Mouse (Mus musculus): ENCODE results near the gene Foxp1. TPM values are rescaled to one million over a fixed set of nuclear protein-coding genes. Genes with fewer than 3 reads are reported as not detected.

The Foxp1 gene
- polyA plus RNA-seq, 2 experiments from 2014 or later, result 210 to 217 TPM

- ATAC-seq, result no peak
Measured at GRCm38 (mm10) chr6:99204052-99204779, 318.3 kb downstream of the Foxp1 start.

DNA sequence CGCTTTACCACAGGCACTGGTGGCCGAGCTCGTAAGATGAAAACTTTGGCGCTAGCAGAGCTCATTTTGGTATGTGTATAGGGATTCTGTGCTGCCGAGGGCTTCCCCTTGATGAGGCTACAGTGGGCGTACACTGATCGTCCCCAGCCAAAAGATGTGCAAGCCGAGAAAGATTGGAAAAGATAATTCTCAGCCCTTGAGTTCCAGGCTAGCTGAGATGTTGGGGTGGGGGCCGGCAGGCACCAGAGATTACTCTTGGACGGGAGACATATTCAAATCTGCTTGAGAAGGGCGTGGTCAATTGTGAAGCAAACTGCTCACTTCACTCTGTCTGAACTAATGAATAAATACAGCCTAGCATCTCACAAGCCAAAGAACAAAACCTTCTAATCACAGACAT is 319.3 kb downstream of the Foxp1 start:
- ATAC-seq, result no peak

- no peak for ATAC-seq
Measured at GRCm38 (mm10) chr6:99202781-99203180, 319.7 kb downstream of the Foxp1 start.

DNA sequence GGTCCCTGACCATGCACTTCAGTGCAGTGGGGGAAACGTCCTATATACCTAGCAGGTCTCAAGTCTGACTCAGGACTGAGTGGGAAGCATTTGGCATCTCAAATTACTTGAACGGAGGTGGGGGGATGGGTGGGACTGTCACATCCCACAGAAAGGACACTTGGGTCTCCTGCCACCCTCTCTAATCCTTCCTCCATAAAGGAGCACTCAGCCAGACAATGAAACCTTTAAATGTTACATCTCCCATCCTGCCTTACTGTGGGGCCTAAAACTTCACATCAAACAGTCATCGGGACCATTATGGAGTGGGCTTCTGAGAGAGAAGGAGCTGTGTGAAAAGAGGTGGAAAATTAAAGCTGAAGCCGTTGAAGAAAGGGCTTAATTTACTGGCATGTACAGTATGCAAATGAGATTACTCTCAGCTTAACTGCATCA is 321.2 kb downstream of the Foxp1 start:
- ATAC-seq, result no peak

DNA sequence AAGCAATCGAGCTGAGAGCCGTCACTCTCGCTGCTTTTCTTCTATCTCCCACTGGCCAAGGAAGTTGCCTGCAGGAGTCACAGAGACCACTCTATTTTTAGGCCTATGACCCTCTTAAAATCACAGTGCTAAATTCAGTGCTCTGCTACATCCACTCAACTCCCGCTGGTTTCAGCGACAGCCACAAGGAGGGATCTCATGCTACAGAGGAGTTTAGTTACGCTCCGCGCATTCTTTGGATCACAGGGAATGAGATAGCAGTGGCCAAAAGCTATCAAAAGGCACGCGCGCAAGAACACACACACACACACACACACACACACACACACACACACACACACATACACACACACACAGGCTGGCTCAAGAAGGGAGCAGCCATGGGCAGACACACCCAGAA is 321.9 kb downstream of the Foxp1 start:
- ATAC-seq, result no peak

DNA sequence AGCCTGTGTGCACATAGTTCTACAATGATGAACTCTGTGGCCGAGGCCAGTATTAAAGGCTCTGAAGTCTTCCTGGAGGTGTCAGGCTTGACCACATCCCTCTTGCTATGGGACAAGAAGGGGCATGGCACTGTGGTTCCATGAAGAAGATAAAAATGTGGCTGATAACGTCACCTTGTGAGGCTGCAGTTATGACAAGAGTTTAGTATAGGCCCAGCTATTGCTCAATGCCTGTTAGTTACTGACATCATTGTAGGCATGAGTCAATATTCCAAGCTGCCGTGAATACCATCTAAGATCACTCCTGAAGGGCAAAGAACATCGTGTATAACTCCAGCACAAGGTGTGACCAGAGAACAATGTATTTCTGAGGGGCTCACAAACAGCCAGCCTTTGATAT is 323.2 kb downstream of the Foxp1 start:
- no peak for ATAC-seq

- no peak for ATAC-seq
Measured at GRCm38 (mm10) chr6:99193697-99194096, 328.8 kb downstream of the Foxp1 start.

DNA sequence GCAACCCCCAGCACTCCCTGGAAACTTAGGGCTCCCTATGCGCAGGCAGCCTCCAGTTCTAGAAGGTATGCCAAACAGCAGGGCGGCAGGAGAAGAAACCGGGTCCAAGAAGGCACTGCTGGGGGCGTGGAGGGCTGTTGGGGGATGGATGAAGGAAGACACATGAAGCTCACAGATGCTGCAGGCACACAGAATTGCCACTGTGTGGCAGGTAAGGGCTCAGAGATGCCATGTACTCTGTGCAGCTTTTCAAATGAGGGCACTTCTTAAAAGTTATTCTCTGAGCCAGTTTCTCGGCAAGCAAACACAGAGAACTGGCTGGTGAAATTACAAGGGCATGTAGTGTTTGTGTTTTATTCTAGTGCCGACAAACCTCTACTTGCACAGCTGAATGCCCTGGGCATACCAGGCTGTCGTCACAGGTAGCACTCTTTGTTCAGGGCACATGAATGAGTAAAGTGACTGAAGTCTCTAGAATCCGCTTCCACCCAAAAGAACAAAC is 330.8 kb downstream of the Foxp1 start:
- no peak for ATAC-seq

DNA sequence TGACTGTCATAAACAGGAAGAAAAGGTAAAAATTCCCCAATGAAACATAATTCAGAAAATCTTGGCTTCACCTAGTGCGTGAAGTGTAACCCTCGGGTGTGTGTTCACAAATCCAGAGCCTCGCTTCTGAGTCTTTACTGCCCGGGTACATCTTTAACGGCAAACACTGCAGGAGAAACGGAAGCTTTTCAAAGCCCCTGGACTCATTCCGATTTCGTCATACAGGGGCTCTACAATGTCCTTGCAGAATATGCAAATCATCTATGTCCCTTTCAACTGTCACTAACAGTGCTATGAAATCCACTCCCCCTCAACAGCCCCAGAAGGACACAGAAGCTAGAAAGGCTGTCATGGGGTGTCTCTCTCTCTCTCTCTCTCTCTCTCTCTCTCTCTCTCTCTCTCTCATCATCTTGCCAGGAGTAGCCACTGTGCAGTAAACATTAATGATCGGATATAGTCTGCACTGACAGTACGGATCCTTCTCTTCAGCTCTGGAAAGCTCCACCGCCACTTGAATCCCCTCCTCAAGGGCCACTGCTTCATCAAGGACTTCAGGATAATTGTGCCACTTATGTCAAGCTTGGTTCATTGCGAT is 331.4 kb downstream of the Foxp1 start:
- ATAC-seq, result no peak

DNA sequence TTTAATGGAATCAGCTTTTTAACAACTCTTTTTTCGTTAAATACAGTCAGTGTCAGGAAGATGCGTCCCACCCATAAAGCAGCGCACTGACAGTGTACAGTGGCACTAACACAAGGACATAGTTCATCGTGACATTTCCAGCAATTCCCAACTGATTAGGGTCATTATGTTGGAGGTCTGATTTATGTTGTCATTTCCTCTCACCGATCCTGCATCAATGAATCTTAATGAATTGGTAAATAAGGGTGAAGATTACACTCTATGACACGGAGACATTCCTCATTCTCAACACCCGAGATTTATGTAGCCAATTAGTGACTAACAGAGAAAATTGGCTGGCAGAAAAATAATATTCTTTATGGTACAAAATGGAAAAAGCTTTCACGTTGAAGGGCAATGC is 332.6 kb downstream of the Foxp1 start:
- ATAC-seq, result no peak

DNA sequence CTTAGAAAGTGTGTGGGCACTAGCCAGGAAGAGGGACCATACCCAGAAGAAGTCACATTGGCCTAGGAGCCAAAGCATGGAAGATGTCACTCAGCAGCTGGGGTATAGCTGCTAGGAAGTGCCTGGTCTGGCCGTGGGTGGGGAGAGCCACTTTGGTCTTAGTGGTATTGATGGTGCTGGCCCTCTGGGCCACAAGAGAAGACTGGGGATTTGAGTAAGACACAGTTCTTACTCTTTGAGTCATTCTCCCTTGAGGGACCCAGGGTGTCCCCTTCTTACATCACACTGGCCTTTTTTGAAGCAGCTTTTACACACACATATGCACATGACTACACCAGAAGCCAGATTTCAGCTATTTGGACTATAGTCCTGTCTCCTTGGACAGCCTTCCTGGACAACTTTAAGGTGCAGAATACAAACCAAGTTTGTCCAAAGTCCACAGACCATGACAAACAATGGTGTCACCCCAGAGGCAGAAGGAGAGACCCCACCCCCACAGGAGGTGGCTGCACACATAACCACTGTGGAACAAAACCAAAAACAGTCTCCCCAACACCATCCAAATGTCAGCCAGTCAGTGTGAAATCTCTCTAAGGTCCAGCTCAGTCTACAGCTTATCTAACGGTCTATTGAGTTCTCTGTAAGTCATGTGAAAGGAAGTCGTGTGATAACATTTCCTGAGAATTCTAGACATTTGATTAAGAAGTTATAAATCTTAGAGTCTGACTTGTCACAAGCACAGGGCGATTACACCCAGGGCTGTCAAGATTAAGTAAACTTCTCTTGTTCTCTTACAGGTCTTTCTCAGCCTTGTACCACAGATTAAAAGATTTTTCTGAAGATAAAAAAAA is 333.9 kb downstream of the Foxp1 start:
- peak; percentile 45 for ATAC-seq

- ATAC-seq, result no peak
Measured at GRCm38 (mm10) chr6:99187914-99188313, 334.6 kb downstream of the Foxp1 start.

GRCm38 (mm10) chr6:99187415-99187814 is 335.1 kb downstream of the Foxp1 start:
- no peak for ATAC-seq

GRCm38 (mm10) chr6:99186569-99186968 is 336.0 kb downstream of the Foxp1 start:
- no peak for ATAC-seq

DNA sequence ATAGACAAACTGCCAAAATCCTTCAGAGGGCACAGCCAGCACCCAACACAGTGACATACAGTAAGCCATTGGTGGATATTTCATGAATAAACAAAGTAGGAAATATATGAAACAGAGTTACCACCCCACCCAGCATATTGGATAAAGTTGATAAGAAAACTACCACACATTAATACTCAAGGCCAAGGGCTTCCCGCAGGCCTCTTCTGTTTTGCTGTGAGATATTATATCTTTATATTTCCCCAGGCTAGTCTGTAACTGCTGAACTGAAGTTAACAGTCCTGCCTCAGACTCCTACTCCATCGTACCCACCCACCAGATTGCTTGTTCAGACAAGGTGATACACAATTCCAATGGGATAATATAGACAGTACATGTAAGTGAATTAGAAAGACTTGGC is 336.7 kb downstream of the Foxp1 start:
- ATAC-seq, result no peak

GRCm38 (mm10) chr6:99184051-99184450 is 338.5 kb downstream of the Foxp1 start:
- no peak for ATAC-seq

- no peak for ATAC-seq
Measured at GRCm38 (mm10) chr6:99182777-99183176, 339.7 kb downstream of the Foxp1 start.

DNA sequence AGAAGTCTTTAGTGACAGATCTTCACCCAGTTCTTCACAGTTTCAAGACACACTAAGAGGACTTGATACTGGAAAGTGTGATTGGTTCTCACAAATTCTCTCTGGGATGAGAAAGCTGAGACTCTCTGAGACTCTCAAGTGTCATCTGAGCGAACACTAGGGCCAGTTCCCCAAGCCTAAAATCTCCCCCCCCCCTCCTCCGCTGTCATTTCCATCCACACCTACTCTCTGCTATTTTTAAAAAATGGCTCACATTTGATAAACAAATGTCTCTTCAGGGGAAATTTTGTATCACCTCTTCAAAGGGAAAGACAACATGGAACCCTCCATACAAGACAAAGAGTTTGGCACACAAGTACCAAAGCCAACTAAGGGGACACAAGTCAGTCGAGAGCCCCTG is 346.3 kb downstream of the Foxp1 start:
- no peak for ATAC-seq

GRCm38 (mm10) chr6:99175377-99175776 is 347.1 kb downstream of the Foxp1 start:
- no peak for ATAC-seq

GRCm38 (mm10) chr6:99173902-99174210 is 348.7 kb downstream of the Foxp1 start:
- ATAC-seq, result no peak

GRCm38 (mm10) chr6:99173066-99173901 is 349.2 kb downstream of the Foxp1 start:
- ATAC-seq, result no peak

GRCm38 (mm10) chr6:99172589-99172986 is 349.9 kb downstream of the Foxp1 start:
- peak; percentile 21 for ATAC-seq

Data from activated CD4-positive, CD25-positive, alpha-beta regulatory T cell, adult 4 months (primary cell).